Mouse (Mus musculus): ENCODE measurements around the gene Slc25a25. TPM values are rescaled to one million over a fixed set of nuclear protein-coding genes. Genes with fewer than 3 reads are reported as not detected.

The Slc25a25 gene
- polyA plus RNA-seq, 1 experiment from 2014 or later, result 21.7 TPM

DNA sequence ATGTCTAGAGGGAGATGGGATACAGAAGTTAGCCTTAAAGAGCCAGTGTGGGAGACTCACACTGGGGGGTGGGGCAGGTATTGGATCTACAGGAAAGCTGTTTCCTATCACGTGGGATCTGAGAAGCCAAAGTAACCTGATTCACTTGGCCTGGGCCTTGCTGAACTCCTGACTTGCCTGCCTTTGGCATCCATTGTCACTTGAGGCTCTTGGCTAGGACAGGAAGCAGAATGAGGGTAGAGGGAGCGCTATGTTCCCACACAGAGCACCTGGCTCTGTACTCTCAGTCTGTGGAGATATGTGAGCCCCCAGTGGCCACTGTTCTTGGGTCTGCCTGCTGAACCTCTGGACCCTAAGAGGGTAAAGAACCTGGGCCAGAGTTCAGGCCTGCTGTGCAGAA, 34.7 kb downstream of the Slc25a25 start:
- H3K4me2 ChIP-seq (ENCODE audit: low read depth, low read length), result no peak overlapping the region
- H3K4me1 ChIP-seq (ENCODE audit: control insufficient read depth, insufficient read depth, low read length), result no peaks in the 10 kb centered on the region
- peaks cover 6% of the 10 kb centered on the region; the same call in 1 of the 2 replicates for H3K36me3 ChIP-seq (replicated peaks; ENCODE audit: control insufficient read depth, insufficient read depth, low read depth, low read length)
- no peak overlapping the region for H3K4me3 ChIP-seq (ENCODE audit: low read depth, low read length)
- WGBS, result 66% methylated on average over 2 of the region's 2 CpGs
- H3K27me3 ChIP-seq (ENCODE audit: control insufficient read depth, insufficient read depth, low read length), result no peaks in the 10 kb centered on the region
- no peak for DNase-seq (ENCODE audit: low spot score)
- no peak for ATAC-seq (replicated peaks; ENCODE audit: insufficient number of reproducible peaks, low FRiP score, low TSS enrichment, low read depth)
- H3K9ac ChIP-seq (replicated peaks; ENCODE audit: low read length), result no peak overlapping the region
- H3K9me3 ChIP-seq (replicated peaks; ENCODE audit: control insufficient read depth, low read length), result no peaks in the 10 kb centered on the region
- no peak overlapping the region for H3K27ac ChIP-seq (replicated peaks; ENCODE audit: low read depth, low read length)

DNA sequence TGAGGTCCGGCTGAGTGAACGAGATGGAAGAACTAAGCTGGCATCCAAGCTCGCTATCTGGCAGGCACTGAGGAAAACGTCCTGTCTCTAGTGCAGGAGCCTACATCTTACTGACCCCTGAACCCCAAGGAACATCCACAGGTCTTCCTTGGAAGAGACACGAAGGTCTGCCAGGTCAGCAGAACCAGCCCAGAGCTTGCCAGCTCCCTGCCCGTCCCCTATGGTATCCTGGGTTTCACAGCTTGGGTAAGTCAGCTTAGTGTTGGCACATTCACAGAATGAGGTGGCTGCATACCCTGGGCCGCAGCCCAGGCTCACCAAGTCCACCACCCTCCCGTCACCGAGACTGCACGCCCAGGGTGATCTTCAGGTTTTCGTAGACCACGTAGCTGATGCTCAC, 35.4 kb downstream of the Slc25a25 start:
- Histone ChIP-seq H3K4me1 (ENCODE audit: control insufficient read depth, insufficient read depth, low read length) (no peaks in the 10 kb centered on the region), H3K9ac (replicated peaks; ENCODE audit: low read length) (no peak overlapping the region), H3K4me3 (ENCODE audit: low read depth, low read length) (no peak overlapping the region), H3K9me3 (replicated peaks; ENCODE audit: control insufficient read depth, low read length) (no peaks in the 10 kb centered on the region), H3K36me3 (replicated peaks; ENCODE audit: control insufficient read depth, insufficient read depth, low read depth, low read length) (peaks cover 6% of the 10 kb centered on the region; the same call in 1 of the 2 replicates), H3K27ac (replicated peaks; ENCODE audit: low read depth, low read length) (no peak overlapping the region), H3K4me2 (ENCODE audit: low read depth, low read length) (no peak overlapping the region), H3K27me3 (ENCODE audit: control insufficient read depth, insufficient read depth, low read length) (no peaks in the 10 kb centered on the region)
- DNase-seq (ENCODE audit: low spot score), result no peak
- whole genome bisulfite sequencing, result 94% methylated on average over 12 of the region's 12 CpGs
- no peak for ATAC-seq (replicated peaks; ENCODE audit: insufficient number of reproducible peaks, low FRiP score, low TSS enrichment, low read depth)

DNA sequence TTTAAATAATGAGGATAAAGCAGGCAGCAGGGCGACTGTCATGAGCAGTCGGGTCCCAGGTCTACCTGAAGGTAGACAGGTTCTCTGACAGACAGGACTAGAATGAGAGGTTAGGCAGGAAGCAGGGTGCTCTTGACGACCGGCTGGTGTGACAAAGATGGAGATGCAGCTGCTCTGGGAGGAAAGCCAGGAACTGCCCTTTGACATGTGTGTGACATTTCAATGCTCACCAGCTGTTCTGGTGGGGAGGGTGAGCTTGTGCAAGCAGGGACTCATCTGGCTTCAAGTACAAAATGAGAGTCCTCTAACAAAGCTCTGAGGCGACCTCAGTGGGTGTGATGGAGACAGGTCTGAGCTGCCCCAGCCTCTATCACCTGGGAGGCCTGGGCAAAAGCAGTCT, 37.3 kb downstream of the Slc25a25 start:
- Histone ChIP-seq H3K9ac (replicated peaks; ENCODE audit: low read length) (no peak overlapping the region), H3K27ac (replicated peaks; ENCODE audit: low read depth, low read length) (no peak overlapping the region), H3K27me3 (ENCODE audit: control insufficient read depth, insufficient read depth, low read length) (no peaks in the 10 kb centered on the region), H3K4me3 (ENCODE audit: low read depth, low read length) (no peak overlapping the region), H3K4me2 (ENCODE audit: low read depth, low read length) (no peak overlapping the region), H3K36me3 (replicated peaks; ENCODE audit: control insufficient read depth, insufficient read depth, low read depth, low read length) (peaks cover 3% of the 10 kb centered on the region; the same call in 1 of the 2 replicates), H3K9me3 (replicated peaks; ENCODE audit: control insufficient read depth, low read length) (no peaks in the 10 kb centered on the region), H3K4me1 (ENCODE audit: control insufficient read depth, insufficient read depth, low read length) (0 out of 2 replicates have a peak, but pooled peaks cover 1% of the 10 kb centered on the region)
- DNase-seq (ENCODE audit: low spot score) (no peak), ATAC-seq (replicated peaks; ENCODE audit: insufficient number of reproducible peaks, low FRiP score, low TSS enrichment, low read depth) (no peak)
- WGBS, result 56% methylated on average over 5 of the region's 5 CpGs

DNA sequence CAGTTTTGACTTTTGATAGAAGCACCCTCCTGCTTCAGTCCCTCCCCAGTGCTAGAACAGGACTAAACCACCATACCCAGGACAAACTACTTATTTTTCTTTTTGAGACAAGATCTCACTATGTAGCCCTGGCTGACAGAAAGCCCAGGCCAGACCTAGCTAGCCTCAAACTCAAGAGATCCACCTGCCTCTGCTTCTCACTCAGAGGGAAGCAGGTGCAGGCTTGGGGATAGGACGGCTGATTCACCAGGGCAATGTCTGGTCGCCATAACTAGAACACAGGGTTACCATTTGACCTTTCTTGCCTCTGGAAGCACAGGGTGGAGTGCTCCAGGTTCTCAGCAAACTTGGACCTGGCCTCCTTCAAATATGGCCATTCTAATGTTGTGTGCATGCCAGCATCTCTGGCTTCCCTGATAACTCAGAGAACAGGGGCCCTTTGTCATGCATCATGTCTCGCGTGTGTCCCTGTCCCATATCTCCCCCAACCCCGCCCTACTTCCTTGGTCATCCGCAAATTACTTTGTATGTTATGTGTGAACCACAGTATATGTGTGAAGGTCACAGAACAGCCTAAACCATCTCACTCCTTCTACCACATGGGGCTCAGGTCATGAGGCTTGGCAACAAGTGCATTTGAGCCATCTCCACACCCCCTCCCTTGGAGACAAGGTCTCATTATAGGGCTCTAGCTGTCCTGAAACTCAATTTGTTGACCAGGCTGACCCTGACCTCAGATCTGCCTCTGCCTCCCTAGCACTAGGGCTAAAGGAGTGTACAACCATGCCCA, 38.3 kb downstream of the Slc25a25 start:
- WGBS, result 90% methylated on average over 6 of the region's 6 CpGs

DNA sequence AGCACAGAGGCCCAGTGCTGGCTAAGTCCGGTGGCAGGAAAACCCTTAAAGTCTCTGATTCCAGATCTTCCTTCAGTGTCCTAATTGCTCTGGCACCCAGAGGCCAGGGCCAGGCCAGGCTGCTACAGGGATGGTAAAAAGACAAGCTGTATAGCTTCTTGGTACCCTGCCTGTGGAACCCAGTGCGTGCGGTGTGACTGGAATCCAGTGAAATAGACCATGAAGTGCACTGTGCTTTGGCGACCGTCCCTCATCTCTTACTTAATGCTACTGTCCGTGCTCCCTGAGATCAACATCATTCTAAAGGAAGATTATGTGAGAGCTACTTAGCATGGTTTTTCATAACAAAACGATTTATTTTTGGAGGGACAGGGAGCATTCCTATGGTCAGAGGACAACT, 39.8 kb downstream of the Slc25a25 start:
- no peak overlapping the region for H3K9ac ChIP-seq (replicated peaks; ENCODE audit: low read length)
- 83% methylated on average over 7 of the region's 7 CpGs for WGBS
- ATAC-seq (replicated peaks; ENCODE audit: insufficient number of reproducible peaks, low FRiP score, low TSS enrichment, low read depth), result no peak
- H3K4me3 ChIP-seq (ENCODE audit: low read depth, low read length), result no peak overlapping the region
- H3K27me3 ChIP-seq (ENCODE audit: control insufficient read depth, insufficient read depth, low read length), result no peaks in the 10 kb centered on the region
- H3K36me3 ChIP-seq (replicated peaks; ENCODE audit: control insufficient read depth, insufficient read depth, low read depth, low read length), result peaks cover 3% of the 10 kb centered on the region; the same call in 1 of the 2 replicates
- no peaks in the 10 kb centered on the region for H3K9me3 ChIP-seq (replicated peaks; ENCODE audit: control insufficient read depth, low read length)
- H3K27ac ChIP-seq (replicated peaks; ENCODE audit: low read depth, low read length), result no peak overlapping the region
- no peak overlapping the region for H3K4me2 ChIP-seq (ENCODE audit: low read depth, low read length)
- no peak for DNase-seq (ENCODE audit: low spot score)
- peaks cover 3% of the 10 kb centered on the region; the same call in 1 of the 2 replicates for H3K4me1 ChIP-seq (ENCODE audit: control insufficient read depth, insufficient read depth, low read length)

More for the DNA sequence above, 38.3 kb downstream of the Slc25a25 start:
- ATAC-seq (replicated peaks; ENCODE audit: insufficient number of reproducible peaks, low FRiP score, low TSS enrichment, low read depth) (no peak), DNase-seq (ENCODE audit: low spot score) (no peak)
- Histone ChIP-seq H3K27ac (replicated peaks; ENCODE audit: low read depth, low read length) (no peak overlapping the region), H3K9me3 (replicated peaks; ENCODE audit: control insufficient read depth, low read length) (no peaks in the 10 kb centered on the region), H3K4me3 (ENCODE audit: low read depth, low read length) (no peak overlapping the region), H3K4me1 (ENCODE audit: control insufficient read depth, insufficient read depth, low read length) (peaks cover 3% of the 10 kb centered on the region; the same call in 1 of the 2 replicates), H3K27me3 (ENCODE audit: control insufficient read depth, insufficient read depth, low read length) (no peaks in the 10 kb centered on the region), H3K9ac (replicated peaks; ENCODE audit: low read length) (no peak overlapping the region), H3K4me2 (ENCODE audit: low read depth, low read length) (no peak overlapping the region), H3K36me3 (replicated peaks; ENCODE audit: control insufficient read depth, insufficient read depth, low read depth, low read length) (peaks cover 3% of the 10 kb centered on the region; the same call in 1 of the 2 replicates)

DNA sequence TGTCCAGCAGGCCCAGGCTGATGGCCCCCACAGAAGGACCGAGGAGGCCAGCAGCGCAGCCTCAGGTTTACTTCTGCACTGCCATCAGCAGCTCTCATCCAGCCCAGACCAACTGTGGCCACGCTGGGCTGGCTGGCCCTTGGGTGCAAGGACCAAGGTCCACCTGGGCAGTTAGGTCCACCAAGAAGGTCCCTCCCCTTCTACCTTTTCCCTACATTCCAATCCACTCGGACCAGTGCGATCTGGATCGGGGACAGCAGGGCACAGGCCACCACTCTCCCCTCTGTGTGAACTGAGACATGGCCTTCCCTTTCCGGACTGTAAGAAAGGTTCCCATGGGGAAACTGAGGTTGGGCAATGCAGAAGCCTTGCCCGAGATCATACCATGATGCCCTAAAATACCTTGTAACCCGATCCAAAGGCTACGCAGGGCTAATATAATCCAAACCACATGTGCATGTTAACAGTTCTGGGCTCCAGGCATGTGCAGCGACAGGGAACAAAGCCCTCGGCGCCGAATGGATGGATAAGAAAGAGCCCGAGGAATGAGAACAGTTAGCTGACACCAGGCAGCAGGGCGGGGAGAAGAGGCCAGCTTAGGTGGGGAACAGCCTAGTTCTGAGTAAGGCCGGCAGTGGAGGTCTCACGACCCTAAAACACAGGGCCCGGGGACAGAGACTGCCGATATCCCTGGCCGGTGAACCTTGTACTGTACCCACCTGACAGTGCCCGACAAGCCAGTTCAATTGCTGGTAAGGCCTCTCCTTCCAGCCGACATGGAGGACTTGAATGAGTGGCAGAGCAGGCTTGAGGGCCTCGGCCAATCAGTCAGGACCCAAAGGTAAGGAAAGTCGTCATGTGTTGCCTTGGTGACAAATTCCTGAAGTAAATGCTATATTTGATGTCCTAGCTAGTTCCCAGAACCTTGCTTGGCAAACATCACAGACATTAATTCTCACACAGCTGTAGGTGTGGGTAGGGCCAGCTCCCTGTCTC, 42.5 kb downstream of the Slc25a25 start:
- H3K4me2 ChIP-seq (ENCODE audit: low read depth, low read length), result no peak overlapping the region; the same call in 1 of the 2 replicates
- no peaks in the 10 kb centered on the region for H3K36me3 ChIP-seq (replicated peaks; ENCODE audit: control insufficient read depth, insufficient read depth, low read depth, low read length)
- 34% methylated on average over 25 of the region's 25 CpGs for WGBS
- no peaks in the 10 kb centered on the region for H3K27me3 ChIP-seq (ENCODE audit: control insufficient read depth, insufficient read depth, low read length)
- ATAC-seq (replicated peaks; ENCODE audit: insufficient number of reproducible peaks, low FRiP score, low TSS enrichment, low read depth), result peak; percentile 64
- H3K9me3 ChIP-seq (replicated peaks; ENCODE audit: control insufficient read depth, low read length), result no peaks in the 10 kb centered on the region
- peaks cover 3% of the 10 kb centered on the region; the same call in 1 of the 2 replicates for H3K4me1 ChIP-seq (ENCODE audit: control insufficient read depth, insufficient read depth, low read length)
- DNase-seq (ENCODE audit: low spot score), result peak; percentile 90
- peak overlapping the region; percentile 54 for H3K9ac ChIP-seq (replicated peaks; ENCODE audit: low read length)
- H3K27ac ChIP-seq (replicated peaks; ENCODE audit: low read depth, low read length), result peak overlapping the region; percentile 89
- H3K4me3 ChIP-seq (ENCODE audit: low read depth, low read length), result no peak overlapping the region

DNA sequence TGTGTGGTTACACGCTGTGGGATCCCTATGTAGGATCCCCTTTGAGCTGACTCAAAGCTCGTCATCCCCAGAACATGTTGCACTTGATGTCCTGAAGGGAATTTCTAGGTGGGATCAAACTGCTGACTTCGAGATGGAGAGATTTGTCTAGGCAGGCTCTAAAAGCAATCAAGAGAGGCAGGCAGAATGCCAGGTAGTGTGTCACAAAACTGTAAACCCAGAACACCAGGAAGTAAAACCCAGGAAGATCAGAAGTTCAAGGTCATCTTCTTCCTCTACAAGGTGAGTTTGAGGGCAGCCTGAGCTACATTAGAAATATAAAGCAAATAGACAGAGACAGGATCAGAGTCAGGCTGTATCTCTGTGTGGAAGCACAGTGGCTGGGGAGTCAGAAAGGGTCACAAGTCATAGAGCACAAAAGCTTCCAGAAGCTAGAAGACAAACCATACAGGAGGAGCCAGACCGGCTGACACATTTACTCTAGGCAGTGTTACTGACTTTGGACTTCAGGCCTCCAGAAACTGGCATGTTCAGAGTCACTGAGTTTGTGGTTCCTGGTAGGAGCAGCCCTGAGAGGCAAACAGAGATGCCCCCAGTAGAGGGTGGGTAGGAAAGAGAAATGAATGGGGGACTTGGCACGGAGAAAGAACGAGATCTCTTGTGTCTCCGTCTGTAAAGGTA, 44.0 kb downstream of the Slc25a25 start:
- no peak overlapping the region for H3K27ac ChIP-seq (replicated peaks; ENCODE audit: low read depth, low read length)
- no peak for DNase-seq (ENCODE audit: low spot score)
- H3K4me3 ChIP-seq (ENCODE audit: low read depth, low read length), result no peak overlapping the region
- no peaks in the 10 kb centered on the region for H3K36me3 ChIP-seq (replicated peaks; ENCODE audit: control insufficient read depth, insufficient read depth, low read depth, low read length)
- no peaks in the 10 kb centered on the region for H3K9me3 ChIP-seq (replicated peaks; ENCODE audit: control insufficient read depth, low read length)
- no peaks in the 10 kb centered on the region for H3K27me3 ChIP-seq (ENCODE audit: control insufficient read depth, insufficient read depth, low read length)
- peaks cover 3% of the 10 kb centered on the region; the same call in 1 of the 2 replicates for H3K4me1 ChIP-seq (ENCODE audit: control insufficient read depth, insufficient read depth, low read length)
- H3K4me2 ChIP-seq (ENCODE audit: low read depth, low read length), result no peak overlapping the region
- WGBS, result 86% methylated on average over 7 of the region's 7 CpGs
- no peak overlapping the region for H3K9ac ChIP-seq (replicated peaks; ENCODE audit: low read length)
- ATAC-seq (replicated peaks; ENCODE audit: insufficient number of reproducible peaks, low FRiP score, low TSS enrichment, low read depth), result no peak
